Mouse (Mus musculus) limb, embryonic 11.5 days (tissue): ENCODE data around the gene Bco2. TPM values are rescaled to one million over a fixed set of nuclear protein-coding genes. Genes with fewer than 3 reads are reported as not detected.

Experiments used
- ATAC-seq: fragments of 200-750 bp; cut with Nextera tagmentation; 2 replicates; pipeline ENCODE4 v1.8.0; 2017; ENCODE audit warnings: low read depth; ENCODE audit not compliant: insufficient number of reproducible peaks, low FRiP score, low TSS enrichment
- DNase-seq: peaks from one replicate; pipeline ENCODE4 v3.0.0-alpha.2; 2015; ENCODE audit warnings: low spot score
- H3K27ac ChIP-seq: fragments of 300-500 bp; sonication (generic); replicated peaks from 2 replicates; pipeline ENCODE4 v1.5.1; 2014; ENCODE audit warnings: low read depth, mild to moderate bottlenecking, low read length
- H3K27me3 ChIP-seq: fragments of 300-500 bp; sonication (generic); 2 replicates; pipeline ENCODE4 v1.6.1; 2014; ENCODE audit warnings: mild to moderate bottlenecking, low read length, mixed read lengths; ENCODE audit not compliant: control insufficient read depth, insufficient read depth
- H3K36me3 ChIP-seq: fragments of 300-500 bp; sonication (generic); 2 replicates; pipeline ENCODE4 v1.6.1; 2014; ENCODE audit warnings: mild to moderate bottlenecking, low read length, moderate library complexity, mixed read lengths; ENCODE audit not compliant: control insufficient read depth, insufficient read depth
- H3K4me1 ChIP-seq: fragments of 300-500 bp; sonication (generic); 2 replicates; pipeline ENCODE4 v1.6.1; 2014; ENCODE audit warnings: low read length, mixed read lengths; ENCODE audit not compliant: control insufficient read depth, insufficient read depth
- H3K4me2 ChIP-seq: fragments of 300-500 bp; sonication (generic); 2 replicates; pipeline ENCODE4 v1.6.1; 2014; ENCODE audit warnings: low read depth, mild to moderate bottlenecking, moderate library complexity; ENCODE audit not compliant: severe bottlenecking
- H3K4me3 ChIP-seq: fragments of 300-500 bp; sonication (generic); 2 replicates; pipeline ENCODE4 v1.5.1; 2014; ENCODE audit warnings: low read depth, low read length
- H3K9ac ChIP-seq: fragments of 300-500 bp; sonication (generic); 2 replicates; pipeline ENCODE4 v1.6.1; 2014; ENCODE audit warnings: mild to moderate bottlenecking, low read length
- H3K9me3 ChIP-seq: fragments of 300-500 bp; sonication (generic); 2 replicates; pipeline ENCODE4 v1.6.1; 2016; ENCODE audit warnings: low read length; ENCODE audit not compliant: control insufficient read depth
- WGBS: fragments of 180-500 bp; shearing (Covaris S2); extraction: QIAGEN DNeasy Blood & Tissue Kit; methylation state at CpG from one replicate; pipeline ENCODE4 v1.1.7; 2014; 5-methylcytosine and 5-hydroxymethylcytosine counted together
- polyA plus RNA-seq: library from polyadenylated mRNA; unstranded; fragments of >200 nt; fragmentation: Nextera tagmentation; extraction: Ambion mirVana; gene quantifications from 2 replicates; pipeline ENCODE4 v1.2.1, GENCODE M21; 2014

Gene Bco2
- polyA plus RNA-seq, 1 experiment from 2014 or later: 0.16 TPM

DNA sequence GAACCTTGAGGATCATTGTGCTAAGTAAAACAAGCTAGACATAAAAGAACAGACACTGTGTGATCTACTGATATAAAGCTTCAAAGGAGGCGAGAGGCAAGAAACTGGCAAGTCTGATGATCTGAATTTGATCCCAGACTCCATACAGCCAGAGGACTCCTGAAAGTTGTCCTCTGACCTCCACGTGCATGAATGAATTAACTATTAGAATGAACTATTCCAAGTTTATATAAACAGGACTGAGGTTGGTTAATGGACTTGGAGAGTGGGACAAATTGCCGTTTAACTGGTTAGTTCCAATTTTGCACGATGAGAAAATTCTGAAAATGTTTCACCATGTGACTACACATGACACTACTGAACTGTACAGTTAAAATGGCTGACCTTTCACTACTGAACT lies 6.0 kb downstream of the Bco2 start:
- H3K4me3 ChIP-seq: no peak overlapping the region
- H3K4me1 ChIP-seq: no peaks in the 10 kb centered on the region
- H3K9me3 ChIP-seq: no peaks in the 10 kb centered on the region
- H3K27me3 ChIP-seq: no peaks in the 10 kb centered on the region
- H3K27ac ChIP-seq: no peak overlapping the region
- ATAC-seq: no peak
- H3K9ac ChIP-seq: no peak overlapping the region
- no peak for DNase-seq
- WGBS: 83% methylated on average over 4 of the region's 4 CpGs
- no peak overlapping the region for H3K4me2 ChIP-seq
- no peaks in the 10 kb centered on the region for H3K36me3 ChIP-seq

DNA sequence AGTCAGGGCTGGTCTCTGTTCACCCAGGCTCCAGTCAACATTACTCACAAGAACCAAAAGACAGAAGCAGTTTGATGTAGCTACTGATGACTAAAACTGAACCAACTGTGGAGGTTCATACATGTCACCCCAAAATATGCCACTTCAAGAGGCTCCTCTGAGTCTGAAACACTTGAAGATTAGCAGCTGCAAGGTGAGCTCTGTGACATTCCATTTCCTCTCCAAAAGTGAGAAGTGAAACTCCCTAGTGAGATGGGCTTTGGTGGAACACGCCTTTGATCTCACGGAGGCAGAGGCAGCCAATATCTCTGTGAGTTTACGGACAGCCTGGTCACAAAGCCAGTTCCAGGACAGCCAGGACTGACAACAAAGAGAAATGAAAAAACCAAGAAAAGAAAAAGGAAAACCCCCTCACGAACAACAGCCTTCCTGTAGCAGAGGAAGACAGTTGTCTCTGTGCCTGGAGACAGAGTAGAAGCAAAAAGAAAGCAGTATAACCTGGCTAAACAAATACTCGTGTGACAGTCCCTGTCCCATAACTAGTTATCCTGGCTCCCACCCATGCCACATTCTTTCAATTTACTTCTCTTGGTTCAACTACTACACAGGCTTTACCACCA lies 7.0 kb downstream of the Bco2 start:
- Histone ChIP-seq H3K36me3 (no peaks in the 10 kb centered on the region), H3K27ac (no peak overlapping the region), H3K4me1 (no peaks in the 10 kb centered on the region), H3K9ac (no peak overlapping the region), H3K27me3 (no peaks in the 10 kb centered on the region), H3K4me3 (no peak overlapping the region), H3K4me2 (no peak overlapping the region), H3K9me3 (no peaks in the 10 kb centered on the region)
- 30% methylated on average over 5 of the region's 5 CpGs for WGBS
- no peak for ATAC-seq
- no peak for DNase-seq

DNA sequence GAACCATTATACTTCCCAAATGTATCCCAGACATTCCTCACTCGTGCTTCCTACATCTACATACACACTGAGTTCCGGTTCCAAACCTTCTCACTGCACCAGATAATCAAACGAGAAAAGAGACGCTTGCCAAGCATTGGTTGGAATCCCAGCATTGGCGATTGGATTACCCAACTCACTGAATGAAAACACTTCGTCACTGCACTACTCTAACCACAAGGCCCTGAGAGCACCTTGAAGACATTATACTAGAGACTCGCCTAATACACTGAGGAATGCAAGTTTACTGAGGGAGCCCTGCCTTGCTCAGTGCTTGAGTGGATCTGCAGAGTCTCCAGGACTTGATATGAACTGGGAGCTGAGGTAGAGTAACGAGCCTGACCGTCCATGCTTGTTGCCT lies 12.6 kb downstream of the Bco2 start:
- Histone ChIP-seq H3K4me3 (no peak overlapping the region), H3K27me3 (no peaks in the 10 kb centered on the region), H3K36me3 (no peaks in the 10 kb centered on the region), H3K9ac (no peak overlapping the region), H3K4me2 (no peak overlapping the region), H3K4me1 (no peaks in the 10 kb centered on the region), H3K27ac (no peak overlapping the region), H3K9me3 (no peaks in the 10 kb centered on the region)
- no peak for ATAC-seq
- 76% methylated on average over 9 of the region's 9 CpGs for WGBS
- DNase-seq: no peak

DNA sequence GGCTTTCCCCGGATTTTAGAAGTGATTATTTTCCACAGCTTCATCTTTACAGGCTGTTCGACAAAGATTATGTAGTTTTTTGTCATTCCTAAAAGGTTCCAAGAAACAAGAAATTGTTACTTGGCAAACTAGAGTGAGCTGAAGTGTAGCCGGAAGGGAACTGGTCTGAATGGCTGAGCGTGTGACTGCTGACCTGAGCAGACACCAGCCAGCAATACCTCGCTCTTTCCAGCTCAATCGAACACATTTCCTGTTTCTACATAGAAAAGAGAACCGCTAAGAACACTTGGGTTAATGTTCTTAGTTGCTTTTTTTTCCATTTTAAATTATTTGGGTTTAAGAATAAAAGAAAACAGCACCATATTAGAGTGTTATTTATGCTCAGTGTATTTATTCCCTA lies 14.8 kb downstream of the Bco2 start:
- no peak overlapping the region for H3K4me3 ChIP-seq
- no peak overlapping the region for H3K27ac ChIP-seq
- no peaks in the 10 kb centered on the region for H3K27me3 ChIP-seq
- ATAC-seq (no peak), DNase-seq (no peak)
- no peaks in the 10 kb centered on the region for H3K9me3 ChIP-seq
- 76% methylated on average over 7 of the region's 7 CpGs for WGBS
- no peak overlapping the region for H3K4me2 ChIP-seq
- H3K4me1 ChIP-seq: no peaks in the 10 kb centered on the region
- H3K9ac ChIP-seq: no peak overlapping the region
- no peaks in the 10 kb centered on the region for H3K36me3 ChIP-seq

DNA sequence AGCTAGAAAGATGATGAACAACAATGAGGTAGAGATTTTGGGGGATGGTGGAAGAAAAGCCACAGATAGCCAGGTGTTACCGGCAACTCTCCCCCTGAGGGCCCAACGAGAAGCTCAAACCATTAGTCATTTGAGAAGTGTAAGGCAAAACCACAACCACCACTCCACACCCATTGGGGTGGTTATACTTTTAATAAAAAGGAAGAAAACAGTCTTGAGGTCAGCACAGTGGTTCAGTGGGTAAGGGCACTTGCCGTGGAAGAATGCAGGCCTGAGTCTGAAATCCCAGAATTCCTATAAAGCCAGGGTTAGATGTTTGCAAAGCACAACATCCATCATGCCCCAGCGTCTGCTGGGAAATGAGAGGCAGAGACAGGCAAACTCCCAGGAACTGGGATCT lies 17.7 kb downstream of the Bco2 start:
- Histone ChIP-seq H3K36me3 (no peaks in the 10 kb centered on the region), H3K4me1 (no peaks in the 10 kb centered on the region), H3K9ac (no peak overlapping the region), H3K27ac (no peak overlapping the region), H3K27me3 (no peaks in the 10 kb centered on the region), H3K4me2 (no peak overlapping the region), H3K9me3 (no peaks in the 10 kb centered on the region; the same call in 1 of the 2 replicates), H3K4me3 (no peak overlapping the region)
- WGBS: 69% methylated on average over 4 of the region's 4 CpGs
- no peak for ATAC-seq
- no peak for DNase-seq

DNA sequence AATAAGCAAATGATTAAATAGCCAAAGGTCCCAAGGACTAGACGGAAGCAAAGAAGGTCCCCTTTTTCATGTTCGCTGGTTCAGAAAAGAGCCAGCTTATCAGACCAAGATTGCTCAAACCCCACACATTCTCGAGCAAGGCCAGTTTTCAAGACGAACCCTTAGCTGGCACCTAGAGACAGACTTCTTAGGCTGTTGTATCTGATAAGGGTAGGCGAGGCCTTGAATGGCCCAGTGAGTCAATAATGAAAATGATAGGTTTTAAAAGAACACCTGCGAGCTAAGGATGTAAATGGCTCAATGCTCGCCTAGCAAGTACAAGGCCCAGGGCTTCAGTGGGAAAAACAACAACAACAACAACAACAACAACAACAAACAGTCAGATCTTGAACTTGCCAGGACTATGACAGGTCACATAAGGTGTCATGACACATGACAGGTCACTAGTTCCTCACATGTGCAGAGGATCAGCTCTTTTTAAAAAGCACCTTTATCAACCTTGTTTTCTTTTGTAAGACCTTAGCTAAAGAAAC lies 18.3 kb downstream of the Bco2 start:
- DNase-seq (no peak), ATAC-seq (no peak)
- H3K4me1 ChIP-seq: no peaks in the 10 kb centered on the region
- no peaks in the 10 kb centered on the region for H3K27me3 ChIP-seq
- no peak overlapping the region for H3K4me3 ChIP-seq
- H3K36me3 ChIP-seq: no peaks in the 10 kb centered on the region
- no peak overlapping the region for H3K9ac ChIP-seq
- WGBS: 84% methylated on average over 7 of the region's 7 CpGs
- H3K27ac ChIP-seq: no peak overlapping the region
- H3K4me2 ChIP-seq: no peak overlapping the region
- H3K9me3 ChIP-seq: no peaks in the 10 kb centered on the region; the same call in 1 of the 2 replicates

DNA sequence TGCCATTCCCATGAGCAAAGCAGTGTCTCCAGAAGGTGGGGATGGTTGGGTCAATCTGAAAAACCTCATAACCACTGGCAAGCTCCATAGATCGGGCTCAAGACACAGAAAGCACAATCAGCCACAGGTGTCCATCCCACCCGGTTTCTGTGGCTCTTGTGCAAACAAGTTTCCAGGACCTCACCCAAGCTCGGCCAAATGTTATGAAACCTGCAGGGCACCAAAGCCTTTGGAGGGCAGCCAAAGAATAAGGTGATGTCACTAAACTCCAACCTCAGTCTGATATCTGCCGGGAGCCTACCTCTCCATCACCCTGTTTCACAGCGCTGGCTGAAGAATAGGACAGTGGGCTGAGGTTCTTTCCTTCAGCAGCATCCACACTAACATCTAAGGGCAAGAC lies 19.1 kb downstream of the Bco2 start:
- no peak overlapping the region for H3K4me2 ChIP-seq
- no peaks in the 10 kb centered on the region; the same call in 1 of the 2 replicates for H3K9me3 ChIP-seq
- no peak for DNase-seq
- H3K4me1 ChIP-seq: no peaks in the 10 kb centered on the region
- H3K27ac ChIP-seq: no peak overlapping the region
- no peak overlapping the region for H3K9ac ChIP-seq
- ATAC-seq: no peak
- no peak overlapping the region for H3K4me3 ChIP-seq
- H3K27me3 ChIP-seq: no peaks in the 10 kb centered on the region
- whole genome bisulfite sequencing: 82% methylated on average over 5 of the region's 5 CpGs
- H3K36me3 ChIP-seq: no peaks in the 10 kb centered on the region

DNA sequence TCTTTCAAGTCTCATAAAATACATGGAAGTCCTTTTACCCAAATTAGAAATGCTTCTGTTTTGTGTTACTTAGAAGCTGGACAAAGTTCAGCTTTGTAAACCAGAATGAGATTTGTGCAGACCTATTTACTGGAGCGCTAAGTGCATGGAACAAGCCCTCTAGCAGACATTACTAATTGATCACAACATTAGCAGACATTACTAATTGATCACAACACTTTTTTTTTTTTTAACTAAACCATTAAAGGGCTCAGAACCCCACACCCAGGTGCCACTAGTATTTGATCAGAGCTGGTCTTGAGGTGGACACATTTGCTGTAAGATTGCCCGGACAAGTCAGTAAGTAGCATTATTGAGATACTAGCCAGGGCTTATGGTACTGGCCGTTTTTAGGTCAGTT lies 21.2 kb downstream of the Bco2 start:
- Histone ChIP-seq H3K9ac (no peak overlapping the region), H3K27ac (no peak overlapping the region), H3K27me3 (no peaks in the 10 kb centered on the region), H3K4me1 (no peaks in the 10 kb centered on the region), H3K9me3 (no peaks in the 10 kb centered on the region; the same call in 1 of the 2 replicates), H3K4me2 (no peak overlapping the region), H3K4me3 (no peak overlapping the region), H3K36me3 (no peaks in the 10 kb centered on the region)
- ATAC-seq (no peak), DNase-seq (no peak)
- WGBS: 78% methylated on average over 3 of the region's 3 CpGs

DNA sequence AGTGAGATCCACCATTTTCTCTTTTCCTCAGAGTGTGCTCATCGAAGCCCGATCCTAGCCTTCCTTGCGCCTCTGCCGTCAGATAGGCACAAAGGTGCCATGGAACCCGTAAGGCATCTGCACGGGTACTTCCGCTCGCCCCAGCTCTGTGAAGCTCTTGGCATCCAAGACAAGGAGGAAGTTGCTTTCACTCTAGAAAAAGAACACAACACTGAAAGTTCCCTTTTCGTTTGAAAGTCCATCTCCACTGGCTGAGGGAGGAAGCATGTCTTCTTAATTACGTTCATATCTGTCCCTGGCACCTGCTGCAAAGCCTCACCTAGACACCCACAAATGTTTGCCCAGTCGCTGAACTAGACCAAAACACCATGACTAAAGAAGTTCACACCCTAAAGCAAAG lies 21.7 kb downstream of the Bco2 start:
- no peaks in the 10 kb centered on the region; the same call in 1 of the 2 replicates for H3K9me3 ChIP-seq
- ATAC-seq: no peak
- 81% methylated on average over 11 of the region's 11 CpGs for WGBS
- no peak overlapping the region for H3K27ac ChIP-seq
- H3K27me3 ChIP-seq: no peaks in the 10 kb centered on the region
- no peaks in the 10 kb centered on the region for H3K4me1 ChIP-seq
- H3K9ac ChIP-seq: no peak overlapping the region
- H3K4me3 ChIP-seq: no peak overlapping the region
- no peak for DNase-seq
- no peak overlapping the region for H3K4me2 ChIP-seq
- no peaks in the 10 kb centered on the region for H3K36me3 ChIP-seq
